Mouse (Mus musculus): ENCODE measurements around the gene Lce1g.

Lce1g gene

GRCm38 (mm10) chr3:92752238-92752637, at the start of gene Lce1g:
Lce1g (minus strand) TSS chr3:92752338.
- no peak for DNase-seq (ENCODE audit: low spot score in 2 of 2)

GRCm38 (mm10) chr3:92790414-92790813, 38.3 kb upstream of the Lce1g start, which contains the start of gene Lce1j:
Lce1j (minus strand) TSS chr3:92790514.
- no peak for DNase-seq (ENCODE audit: low spot score in 2 of 2)

DNA sequence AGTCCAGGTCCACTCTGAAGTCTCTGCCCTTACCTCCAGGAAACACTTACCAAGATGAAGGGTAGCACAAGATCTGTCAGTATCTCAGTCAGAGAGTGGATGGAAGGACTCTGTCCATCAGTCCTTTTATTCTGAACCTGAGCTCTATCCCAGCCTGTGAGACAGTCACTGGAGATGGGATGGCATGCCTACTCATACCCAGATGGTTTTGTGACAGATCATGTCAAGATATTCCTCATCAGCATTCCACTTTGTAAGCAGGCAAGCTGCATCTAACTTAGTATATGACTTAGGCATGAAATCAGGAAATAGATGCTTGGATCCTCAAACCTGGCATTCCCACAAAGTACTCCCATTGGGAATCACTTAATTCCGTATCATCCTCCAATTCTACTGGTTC, 26.7 kb upstream of the Lce1g start, which contains the start of gene Lce1i:
Gene Lce1i, minus strand, starts transcription at position 101 of the 400 bp plus-strand sequence.
- DNase-seq (ENCODE audit: low spot score in 2 of 2) = no peak

GRCm38 (mm10) chr3:92771573-92771972, 19.4 kb upstream of the Lce1g start:
- DNase-seq (ENCODE audit: low spot score in 2 of 2) = no peak

- DNase-seq (ENCODE audit: low spot score in 2 of 2) = no peak
These were observed 12.8 kb upstream of the Lce1g start, which contains the start of gene Lce1h for GRCm38 (mm10) chr3:92764965-92765364. Lce1h (minus strand) TSS chr3:92765065.

DNA sequence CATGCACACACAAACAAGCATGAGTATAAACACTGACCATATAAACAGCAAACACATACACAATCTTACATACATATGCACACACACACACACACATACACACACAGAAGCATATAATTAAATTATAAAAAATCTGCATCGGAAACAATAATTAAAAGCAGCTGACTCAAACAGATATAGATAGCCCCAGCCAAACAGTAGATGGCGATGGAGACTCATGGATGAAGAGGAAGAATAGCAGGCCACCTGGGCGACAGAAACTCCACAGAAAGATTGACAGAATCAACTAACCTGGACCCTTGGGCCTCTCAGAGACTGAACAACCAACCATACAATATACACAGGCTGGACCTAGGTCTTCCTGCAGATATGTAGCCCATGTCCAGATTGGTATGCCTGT, 1.1 kb upstream of the Lce1g start:
- DNase-seq (ENCODE audit: low spot score in 2 of 2) = no peak

DNA sequence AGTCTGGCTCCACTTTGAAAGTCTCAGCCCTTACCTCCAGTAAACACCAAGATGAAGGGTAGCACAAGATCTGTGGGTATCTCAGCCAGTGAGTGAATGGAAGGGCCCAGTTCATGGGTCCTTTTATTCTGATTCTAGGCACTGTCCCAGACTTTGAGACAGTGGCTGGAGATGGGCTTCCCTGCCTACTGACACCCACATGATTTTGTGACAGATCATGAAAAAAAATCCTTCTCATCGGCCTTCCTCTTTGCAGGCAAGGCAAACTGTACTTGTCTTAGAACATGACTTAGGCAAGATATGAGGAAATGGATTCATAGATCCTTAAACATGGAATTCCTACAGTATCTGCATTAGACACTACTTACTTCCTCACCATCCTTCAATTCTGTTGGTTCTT, 13.1 kb downstream of the Lce1g start, which contains the start of gene Gm38119:
Gene Gm38119, minus strand, starts transcription at position 101 of the 400 bp plus-strand sequence.
- no peak for DNase-seq (ENCODE audit: low spot score in 2 of 2)

DNA sequence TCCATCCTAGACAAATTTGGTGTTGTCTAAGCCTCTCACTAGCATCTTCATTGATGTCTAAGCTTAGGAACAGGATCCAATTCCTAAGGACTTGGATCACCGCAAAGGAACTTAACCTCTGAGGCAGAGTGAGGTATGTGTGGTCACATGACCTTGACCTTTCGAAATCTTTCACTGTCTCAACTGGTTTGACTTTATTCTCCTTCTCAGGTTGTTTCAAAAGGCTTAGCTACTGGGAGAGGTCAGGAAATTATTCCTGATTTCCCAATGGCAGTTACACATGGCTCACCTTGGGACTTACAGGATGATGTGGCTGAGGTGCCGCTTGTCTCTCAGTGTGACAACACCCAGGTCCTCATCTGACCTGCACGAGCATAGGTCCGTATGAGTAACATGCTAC, 29.5 kb downstream of the Lce1g start:
- no peak for DNase-seq (ENCODE audit: low spot score in 2 of 2)

GRCm38 (mm10) chr3:92720250-92720649, 31.9 kb downstream of the Lce1g start, which contains the start of gene Lce1f:
Lce1f (minus strand) TSS chr3:92720350.
- no peak for DNase-seq (ENCODE audit: low spot score in 2 of 2)

DNA sequence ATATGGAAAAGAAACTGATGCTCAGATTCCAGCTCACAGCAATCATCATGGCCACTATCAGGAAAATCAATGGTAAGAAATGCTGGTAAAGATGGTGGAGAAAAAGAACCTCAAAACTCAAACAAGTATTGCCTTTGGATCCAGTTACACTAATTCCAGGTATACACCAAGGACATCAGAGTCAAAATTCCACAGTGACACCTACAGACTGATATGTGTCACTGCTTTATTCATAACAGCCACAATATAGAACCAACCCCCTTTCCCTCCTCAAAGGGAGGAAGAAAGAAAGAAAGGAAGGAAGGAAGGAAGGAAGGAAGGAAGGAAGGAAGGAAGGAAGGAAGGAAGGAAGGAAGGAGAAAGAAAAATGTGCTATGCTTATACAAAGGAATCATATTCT, 37.0 kb downstream of the Lce1g start:
- no peak for DNase-seq (ENCODE audit: low spot score in 2 of 2)

- DNase-seq (ENCODE audit: low spot score in 2 of 2) = no peak
These were observed 43.2 kb downstream of the Lce1g start, which contains the start of gene Lce1e for GRCm38 (mm10) chr3:92708974-92709373. Lce1e (minus strand) TSS chr3:92709074.

Measured in urinary bladder, postnatal 36 days (tissue).